Mouse (Mus musculus): ENCODE measurements at regions not wholly inside any gene's neighbourhood (a gene's known extent, or its start where the extent isn't known, plus 50 kb on each side); places are given as distances from the start of the nearest gene placed in this dataset.

DNA sequence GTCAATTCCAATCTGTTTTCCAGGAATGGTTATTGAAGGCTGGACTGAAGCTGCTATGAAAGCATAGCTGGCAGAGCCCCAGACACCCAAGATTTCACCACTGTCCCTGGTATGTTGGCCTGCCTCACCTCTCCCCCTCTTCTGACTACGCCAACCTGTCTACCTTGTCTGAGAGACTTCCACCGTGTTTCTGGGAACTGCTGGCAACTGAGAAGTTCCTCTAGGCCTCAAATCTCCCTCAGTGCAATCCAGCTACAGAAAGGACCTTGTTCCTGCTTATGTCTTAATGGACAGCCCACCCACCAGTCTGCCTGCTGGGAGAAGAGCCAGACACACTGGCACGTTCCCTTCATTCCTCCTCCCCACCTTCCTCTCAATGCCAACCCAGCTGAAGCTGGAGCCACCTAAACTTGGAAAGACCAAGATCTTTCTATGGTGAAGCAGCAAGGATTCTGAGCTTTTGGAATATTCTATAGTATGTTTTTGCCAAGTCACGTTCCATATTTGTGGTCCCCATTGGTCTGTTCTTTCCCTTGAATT, 520.1 kb upstream of the Tnp1 start:
- H3K9me3 ChIP-seq (ENCODE audit: control insufficient read depth, low read length): no peaks in the 10 kb centered on the region
- 0 out of 2 replicates have a peak, but pooled peaks cover 2% of the 10 kb centered on the region for H3K4me1 ChIP-seq (ENCODE audit: control insufficient read depth, insufficient read depth, low read length)
- no peak overlapping the region for H3K4me2 ChIP-seq (ENCODE audit: low read depth, low read length)
- no peaks in the 10 kb centered on the region for H3K27me3 ChIP-seq (ENCODE audit: control insufficient read depth, insufficient read depth, low read length)
- WGBS: 92% methylated on average over 4 of the region's 4 CpGs
- H3K27ac ChIP-seq (ENCODE audit: low read depth, low read length): no peak overlapping the region
- H3K4me3 ChIP-seq (ENCODE audit: low read depth, low read length): no peak overlapping the region
- H3K9ac ChIP-seq (replicated peaks; ENCODE audit: low read depth, low read length): no peak overlapping the region
- H3K36me3 ChIP-seq (ENCODE audit: control insufficient read depth, insufficient read depth, low read length): no peaks in the 10 kb centered on the region
- ATAC-seq (ENCODE audit: low read depth): no peak

DNA sequence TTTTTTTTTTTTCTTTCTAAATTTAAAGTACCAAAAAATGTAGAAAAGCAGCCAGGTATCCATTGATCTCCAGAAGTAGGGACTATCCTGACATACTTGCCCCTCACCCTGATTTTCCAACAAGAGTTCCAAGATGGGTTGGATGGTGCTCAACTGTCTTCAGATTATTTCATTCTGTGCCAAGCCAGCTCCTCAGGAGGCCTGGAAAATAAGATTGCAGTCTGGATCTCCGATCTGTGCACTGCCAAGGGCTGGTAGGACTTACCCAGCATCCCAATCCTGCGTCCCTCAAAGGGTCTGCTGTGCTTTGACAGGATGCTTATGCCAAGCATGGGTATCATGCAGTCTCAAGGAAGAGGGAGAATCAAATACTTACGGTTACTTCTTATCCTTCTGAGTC, 517.8 kb upstream of the Tnp1 start:
- no peak overlapping the region for H3K4me3 ChIP-seq (ENCODE audit: low read depth, low read length)
- H3K27me3 ChIP-seq (ENCODE audit: control insufficient read depth, insufficient read depth, low read length): no peaks in the 10 kb centered on the region
- ATAC-seq (ENCODE audit: low read depth): no peak
- H3K4me1 ChIP-seq (ENCODE audit: control insufficient read depth, insufficient read depth, low read length): no peaks in the 10 kb centered on the region
- no peak overlapping the region for H3K9ac ChIP-seq (replicated peaks; ENCODE audit: low read depth, low read length)
- no peaks in the 10 kb centered on the region for H3K9me3 ChIP-seq (ENCODE audit: control insufficient read depth, low read length)
- H3K4me2 ChIP-seq (ENCODE audit: low read depth, low read length): no peak overlapping the region
- H3K27ac ChIP-seq (ENCODE audit: low read depth, low read length): no peak overlapping the region
- WGBS: 94% methylated on average over 3 of the region's 3 CpGs
- no peaks in the 10 kb centered on the region for H3K36me3 ChIP-seq (ENCODE audit: control insufficient read depth, insufficient read depth, low read length)

DNA sequence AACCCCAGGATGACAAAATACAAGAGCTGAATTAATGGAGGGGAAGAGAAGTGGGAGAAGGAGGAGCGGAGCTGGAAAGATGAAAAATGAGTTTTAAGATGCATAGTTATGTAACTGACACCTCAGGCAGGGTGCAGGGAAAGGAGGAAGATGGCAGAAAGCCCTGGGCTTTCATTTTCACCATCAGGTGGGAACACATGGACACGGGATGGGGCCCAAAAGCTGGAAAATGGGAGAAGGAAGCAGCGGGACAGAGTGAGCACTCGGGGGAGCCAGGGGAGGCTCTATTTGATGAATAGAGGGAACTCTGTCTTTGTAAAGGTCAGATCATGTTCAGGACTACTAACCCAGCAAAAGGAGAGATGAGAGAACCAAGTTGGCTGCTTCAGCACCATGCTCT, 516.6 kb upstream of the Tnp1 start:
- no peak overlapping the region for H3K4me2 ChIP-seq (ENCODE audit: low read depth, low read length)
- H3K9ac ChIP-seq (replicated peaks; ENCODE audit: low read depth, low read length): no peak overlapping the region
- H3K4me1 ChIP-seq (ENCODE audit: control insufficient read depth, insufficient read depth, low read length): no peaks in the 10 kb centered on the region
- no peaks in the 10 kb centered on the region for H3K27me3 ChIP-seq (ENCODE audit: control insufficient read depth, insufficient read depth, low read length)
- ATAC-seq (ENCODE audit: low read depth): no peak
- no peaks in the 10 kb centered on the region for H3K9me3 ChIP-seq (ENCODE audit: control insufficient read depth, low read length)
- 92% methylated on average over 4 of the region's 4 CpGs for WGBS
- H3K27ac ChIP-seq (ENCODE audit: low read depth, low read length): no peak overlapping the region
- H3K36me3 ChIP-seq (ENCODE audit: control insufficient read depth, insufficient read depth, low read length): no peaks in the 10 kb centered on the region
- no peak overlapping the region for H3K4me3 ChIP-seq (ENCODE audit: low read depth, low read length)

DNA sequence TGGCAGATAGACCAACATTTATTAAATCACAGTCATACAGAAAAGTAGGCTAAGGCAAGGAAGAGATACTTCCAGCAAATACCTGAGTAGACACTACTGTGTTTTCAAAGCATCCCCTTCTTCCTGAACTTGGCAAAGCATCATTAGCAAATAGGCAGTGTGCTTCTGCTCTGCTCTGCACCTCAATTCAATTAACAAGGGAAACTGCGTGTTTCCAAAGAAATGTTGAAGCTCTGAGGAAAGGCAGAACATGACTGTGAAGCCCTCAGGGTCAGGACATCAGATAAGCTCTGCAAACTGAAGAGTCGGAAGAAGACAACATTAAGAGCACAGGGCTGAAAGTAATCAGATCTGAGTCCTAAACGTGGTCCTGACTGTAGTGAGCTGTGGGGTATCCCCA, 516.1 kb upstream of the Tnp1 start:
- H3K4me2 ChIP-seq (ENCODE audit: low read depth, low read length): no peak overlapping the region
- no peaks in the 10 kb centered on the region for H3K27me3 ChIP-seq (ENCODE audit: control insufficient read depth, insufficient read depth, low read length)
- H3K4me1 ChIP-seq (ENCODE audit: control insufficient read depth, insufficient read depth, low read length): no peaks in the 10 kb centered on the region
- H3K36me3 ChIP-seq (ENCODE audit: control insufficient read depth, insufficient read depth, low read length): no peaks in the 10 kb centered on the region
- no peak overlapping the region for H3K27ac ChIP-seq (ENCODE audit: low read depth, low read length)
- H3K9ac ChIP-seq (replicated peaks; ENCODE audit: low read depth, low read length): no peak overlapping the region
- H3K4me3 ChIP-seq (ENCODE audit: low read depth, low read length): no peak overlapping the region
- 89% methylated on average over 3 of the region's 3 CpGs for WGBS
- no peaks in the 10 kb centered on the region for H3K9me3 ChIP-seq (ENCODE audit: control insufficient read depth, low read length)
- ATAC-seq (ENCODE audit: low read depth): no peak

DNA sequence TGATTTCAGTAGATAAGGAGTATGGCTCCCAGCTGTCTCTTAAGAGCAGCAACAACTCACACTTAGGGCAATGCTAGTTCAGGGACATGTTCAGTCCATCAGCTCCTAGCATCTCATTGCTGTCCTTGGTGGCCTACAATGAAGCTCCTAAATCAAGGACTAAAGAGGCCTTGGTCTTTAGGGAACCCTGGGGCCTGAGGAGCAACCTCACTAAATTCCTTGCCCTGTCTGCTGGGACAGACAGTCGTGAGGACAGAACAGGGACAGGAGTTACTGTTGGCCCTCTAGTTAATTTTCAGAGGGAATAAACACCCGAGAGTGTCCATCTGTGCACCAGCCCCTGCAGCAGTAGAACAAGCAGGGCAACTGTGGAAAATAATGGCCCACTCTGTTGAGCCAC, 514.6 kb upstream of the Tnp1 start:
- no peak overlapping the region for H3K4me2 ChIP-seq (ENCODE audit: low read depth, low read length)
- H3K27ac ChIP-seq (ENCODE audit: low read depth, low read length): no peak overlapping the region
- no peaks in the 10 kb centered on the region for H3K27me3 ChIP-seq (ENCODE audit: control insufficient read depth, insufficient read depth, low read length)
- no peaks in the 10 kb centered on the region for H3K4me1 ChIP-seq (ENCODE audit: control insufficient read depth, insufficient read depth, low read length)
- H3K9ac ChIP-seq (replicated peaks; ENCODE audit: low read depth, low read length): no peak overlapping the region
- no peak overlapping the region for H3K4me3 ChIP-seq (ENCODE audit: low read depth, low read length)
- H3K36me3 ChIP-seq (ENCODE audit: control insufficient read depth, insufficient read depth, low read length): no peaks in the 10 kb centered on the region
- no peaks in the 10 kb centered on the region for H3K9me3 ChIP-seq (ENCODE audit: control insufficient read depth, low read length)
- ATAC-seq (ENCODE audit: low read depth): no peak
- WGBS: 20% methylated on average over 2 of the region's 2 CpGs

GRCm38 (mm10) chr1:73528623-73529022, 512.9 kb upstream of the Tnp1 start:
- no peak overlapping the region for H3K9ac ChIP-seq (replicated peaks; ENCODE audit: low read depth, low read length)
- H3K9me3 ChIP-seq (ENCODE audit: control insufficient read depth, low read length): no peaks in the 10 kb centered on the region
- H3K27ac ChIP-seq (ENCODE audit: low read depth, low read length): no peak overlapping the region
- no peaks in the 10 kb centered on the region for H3K4me1 ChIP-seq (ENCODE audit: control insufficient read depth, insufficient read depth, low read length)
- no peaks in the 10 kb centered on the region for H3K36me3 ChIP-seq (ENCODE audit: control insufficient read depth, insufficient read depth, low read length)
- no peak for ATAC-seq (ENCODE audit: low read depth)
- WGBS: 91% methylated on average over 1 of the region's 1 CpGs
- no peak overlapping the region for H3K4me3 ChIP-seq (ENCODE audit: low read depth, low read length)
- no peak overlapping the region for H3K4me2 ChIP-seq (ENCODE audit: low read depth, low read length)
- H3K27me3 ChIP-seq (ENCODE audit: control insufficient read depth, insufficient read depth, low read length): no peaks in the 10 kb centered on the region

- Histone ChIP-seq H3K27me3 (ENCODE audit: control insufficient read depth, insufficient read depth, low read length) (no peaks in the 10 kb centered on the region), H3K4me3 (ENCODE audit: low read depth, low read length) (no peak overlapping the region), H3K4me1 (ENCODE audit: control insufficient read depth, insufficient read depth, low read length) (no peaks in the 10 kb centered on the region), H3K9ac (replicated peaks; ENCODE audit: low read depth, low read length) (no peak overlapping the region), H3K4me2 (ENCODE audit: low read depth, low read length) (no peak overlapping the region), H3K9me3 (ENCODE audit: control insufficient read depth, low read length) (no peaks in the 10 kb centered on the region), H3K27ac (ENCODE audit: low read depth, low read length) (no peak overlapping the region), H3K36me3 (ENCODE audit: control insufficient read depth, insufficient read depth, low read length) (no peaks in the 10 kb centered on the region)
- WGBS: 89% methylated on average over 8 of the region's 8 CpGs
- ATAC-seq (ENCODE audit: low read depth): no peak
Observed at GRCm38 (mm10) chr1:73516441-73516840, 500.7 kb upstream of the Tnp1 start.

GRCm38 (mm10) chr1:73515781-73516180, 500.1 kb upstream of the Tnp1 start:
- WGBS: 88% methylated on average over 5 of the region's 5 CpGs
- ATAC-seq (ENCODE audit: low read depth): no peak
- Histone ChIP-seq H3K27ac (ENCODE audit: low read depth, low read length) (no peak overlapping the region), H3K27me3 (ENCODE audit: control insufficient read depth, insufficient read depth, low read length) (no peaks in the 10 kb centered on the region), H3K4me3 (ENCODE audit: low read depth, low read length) (no peak overlapping the region), H3K9me3 (ENCODE audit: control insufficient read depth, low read length) (no peaks in the 10 kb centered on the region), H3K9ac (replicated peaks; ENCODE audit: low read depth, low read length) (no peak overlapping the region), H3K4me2 (ENCODE audit: low read depth, low read length) (no peak overlapping the region), H3K36me3 (ENCODE audit: control insufficient read depth, insufficient read depth, low read length) (no peaks in the 10 kb centered on the region), H3K4me1 (ENCODE audit: control insufficient read depth, insufficient read depth, low read length) (no peaks in the 10 kb centered on the region)

GRCm38 (mm10) chr1:73513822-73514221, 498.1 kb upstream of the Tnp1 start:
- H3K27ac ChIP-seq (ENCODE audit: low read depth, low read length): no peak overlapping the region
- H3K4me1 ChIP-seq (ENCODE audit: control insufficient read depth, insufficient read depth, low read length): no peaks in the 10 kb centered on the region
- H3K4me2 ChIP-seq (ENCODE audit: low read depth, low read length): no peak overlapping the region
- H3K4me3 ChIP-seq (ENCODE audit: low read depth, low read length): no peak overlapping the region
- H3K9me3 ChIP-seq (ENCODE audit: control insufficient read depth, low read length): no peaks in the 10 kb centered on the region
- WGBS: 39% methylated on average over 5 of the region's 5 CpGs
- H3K36me3 ChIP-seq (ENCODE audit: control insufficient read depth, insufficient read depth, low read length): no peaks in the 10 kb centered on the region
- H3K27me3 ChIP-seq (ENCODE audit: control insufficient read depth, insufficient read depth, low read length): no peaks in the 10 kb centered on the region
- no peak overlapping the region for H3K9ac ChIP-seq (replicated peaks; ENCODE audit: low read depth, low read length)
- no peak for ATAC-seq (ENCODE audit: low read depth)

- ATAC-seq (ENCODE audit: low read depth): no peak
- WGBS: 94% methylated on average over 2 of the region's 2 CpGs
- Histone ChIP-seq H3K36me3 (ENCODE audit: control insufficient read depth, insufficient read depth, low read length) (no peaks in the 10 kb centered on the region), H3K27ac (ENCODE audit: low read depth, low read length) (no peak overlapping the region), H3K4me2 (ENCODE audit: low read depth, low read length) (no peak overlapping the region), H3K9ac (replicated peaks; ENCODE audit: low read depth, low read length) (no peak overlapping the region), H3K4me3 (ENCODE audit: low read depth, low read length) (no peak overlapping the region), H3K27me3 (ENCODE audit: control insufficient read depth, insufficient read depth, low read length) (no peaks in the 10 kb centered on the region), H3K9me3 (ENCODE audit: control insufficient read depth, low read length) (no peaks in the 10 kb centered on the region), H3K4me1 (ENCODE audit: control insufficient read depth, insufficient read depth, low read length) (no peaks in the 10 kb centered on the region)
Observed at GRCm38 (mm10) chr1:73512836-73513235, 497.1 kb upstream of the Tnp1 start.

Measured in neural tube, embryonic 14.5 days (tissue).